Mouse (Mus musculus) forebrain, embryonic 10.5 days (tissue): ENCODE data around the gene Pax2. TPM values are rescaled to one million over a fixed set of nuclear protein-coding genes. Genes with fewer than 3 reads are reported as not detected.

Source experiments
- DNase-seq: peaks from one replicate; pipeline ENCODE4 v3.0.0-alpha.2; 2017; ENCODE audit warnings: low spot score; ENCODE audit errors: extremely low spot score
- H3K27ac ChIP-seq: fragments of 300-500 bp; sonication (generic); 2 replicates; pipeline ENCODE4 v1.5.1; 2016; ENCODE audit warnings: mild to moderate bottlenecking
- H3K27me3 ChIP-seq: fragments of 300-500 bp; sonication (generic); 2 replicates; pipeline ENCODE4 v1.6.1; 2016; ENCODE audit warnings: mild to moderate bottlenecking; ENCODE audit not compliant: poor library complexity, severe bottlenecking
- H3K36me3 ChIP-seq: fragments of 300-500 bp; sonication (generic); replicated peaks from 2 replicates; pipeline ENCODE4 v1.6.1; 2016; ENCODE audit warnings: mild to moderate bottlenecking, moderate library complexity
- H3K4me1 ChIP-seq: fragments of 300-500 bp; sonication (generic); 2 replicates; pipeline ENCODE4 v1.6.1; 2016
- H3K4me3 ChIP-seq: fragments of 300-500 bp; sonication (generic); 2 replicates; pipeline ENCODE4 v1.5.1; 2016; ENCODE audit warnings: mild to moderate bottlenecking, moderate library complexity
- H3K9me3 ChIP-seq: fragments of 300-500 bp; sonication (generic); 2 replicates; pipeline ENCODE4 v1.6.1; 2016; ENCODE audit warnings: mild to moderate bottlenecking, moderate library complexity
- WGBS: fragments of 180-500 bp; shearing (Covaris S2); methylation state at CpG from one replicate; pipeline ENCODE4 v1.1.7; 2016; 5-methylcytosine and 5-hydroxymethylcytosine counted together
- polyA plus RNA-seq: library from polyadenylated mRNA; unstranded; fragments of >200 nt; fragmentation: Nextera tagmentation; extraction: Ambion mirVana; gene quantifications from 2 replicates; pipeline ENCODE4 v1.2.1, GENCODE M21; 2016

Pax2 gene
- polyA plus RNA-seq, 1 experiment from 2014 or later, result 0.56 TPM

DNA sequence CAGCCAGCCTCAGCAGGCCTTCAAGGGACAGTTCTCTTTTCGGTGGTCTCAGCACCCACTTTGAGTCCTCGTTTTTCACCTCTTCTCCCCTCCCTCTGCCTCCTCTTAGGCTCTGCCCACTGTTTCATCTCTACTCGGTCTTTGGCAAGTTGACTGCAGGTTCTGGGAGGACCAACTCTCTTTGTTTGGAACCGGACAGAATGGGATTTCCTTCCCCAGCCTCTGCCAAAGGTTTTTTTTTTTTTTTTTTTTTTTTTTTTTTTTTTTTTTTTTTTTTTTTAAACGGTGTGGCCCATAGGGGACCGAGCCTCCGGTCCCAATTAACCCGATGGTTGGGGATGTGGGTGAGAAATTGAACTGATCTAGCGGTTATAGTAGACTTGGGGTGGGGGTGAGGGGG lies 4.8 kb upstream of the Pax2 start:
- WGBS, result 0% methylated on average over 9 of the region's 9 CpGs
- no peaks in the 10 kb centered on the region for H3K9me3 ChIP-seq
- H3K36me3 ChIP-seq, result no peaks in the 10 kb centered on the region
- H3K4me1 ChIP-seq, result peaks cover 83% of the 10 kb centered on the region
- peak overlapping the region; percentile 34 for H3K4me3 ChIP-seq
- H3K27me3 ChIP-seq, result peaks cover 100% of the 10 kb centered on the region
- H3K27ac ChIP-seq, result peak overlapping the region; percentile 36; the same call in 1 of the 2 replicates
- no peak for DNase-seq

DNA sequence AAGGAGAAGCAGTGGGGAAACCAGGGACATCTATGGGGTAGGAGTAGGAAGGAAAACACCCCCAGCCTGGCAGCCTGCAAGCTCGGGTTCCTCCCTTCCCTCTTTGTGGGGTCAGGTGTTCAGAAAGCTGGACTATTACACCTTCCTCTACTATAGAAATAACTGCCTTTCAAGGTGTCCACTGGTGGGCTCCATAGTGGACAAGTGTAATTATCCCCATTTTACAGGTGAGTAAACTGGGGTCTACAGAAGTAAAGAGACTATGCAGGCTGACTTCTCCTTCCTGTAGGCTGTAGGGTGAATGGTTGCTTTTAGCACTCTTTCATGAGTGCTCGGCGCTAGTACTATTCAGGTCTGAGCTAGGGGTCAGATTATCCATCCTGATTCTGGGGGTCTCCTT lies 4.3 kb upstream of the Pax2 start:
- Histone ChIP-seq H3K27ac (no peak overlapping the region), H3K9me3 (no peaks in the 10 kb centered on the region), H3K4me3 (no peak overlapping the region), H3K4me1 (peaks cover 83% of the 10 kb centered on the region), H3K27me3 (peaks cover 100% of the 10 kb centered on the region), H3K36me3 (no peaks in the 10 kb centered on the region)
- 4% methylated on average over 3 of the region's 3 CpGs for WGBS
- no peak for DNase-seq

DNA sequence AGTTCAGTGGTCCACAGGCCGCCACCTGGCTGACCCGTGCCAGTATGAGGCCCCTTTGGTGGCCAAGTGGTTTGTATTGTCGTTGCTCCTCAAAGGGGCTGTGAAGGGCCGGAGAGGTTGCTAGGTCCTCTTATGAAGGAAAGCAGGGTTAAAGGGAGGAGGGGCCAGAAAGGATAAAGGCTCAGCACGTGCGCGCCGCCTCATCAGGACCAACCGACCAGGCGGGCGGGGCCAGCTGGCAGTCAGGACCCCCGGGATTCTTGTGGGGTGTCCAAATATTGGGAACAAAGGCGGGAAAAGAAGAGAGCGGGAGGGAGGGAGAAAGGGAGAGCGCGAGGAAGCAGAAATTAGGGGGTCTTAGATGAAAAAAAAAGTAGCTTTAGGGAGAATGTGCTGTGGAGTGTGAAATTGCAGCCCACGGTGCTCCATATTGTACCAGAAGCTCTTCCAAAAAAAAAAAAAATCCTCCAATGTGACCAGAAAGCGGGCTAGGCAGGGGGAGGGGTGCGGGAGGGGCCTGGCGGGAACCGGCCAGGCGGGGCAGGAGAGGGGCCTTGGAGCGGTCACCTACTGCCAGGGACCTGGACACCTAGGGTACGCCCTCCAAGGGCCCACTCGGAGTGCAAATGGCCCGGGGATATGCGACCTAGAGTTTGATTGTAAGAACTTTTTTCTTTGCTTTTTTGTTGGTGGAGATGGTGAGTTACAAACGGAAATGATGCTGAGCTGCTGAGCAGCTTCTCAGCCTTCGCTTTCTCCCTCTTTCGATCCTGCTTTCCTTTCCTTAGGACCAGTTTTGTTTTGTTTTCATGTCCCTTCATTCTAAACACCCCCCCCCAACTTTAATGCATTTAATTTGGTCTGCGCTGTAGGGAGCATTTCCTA lies 3.5 kb upstream of the Pax2 start:
- Histone ChIP-seq H3K4me1 (peaks cover 85% of the 10 kb centered on the region), H3K27ac (no peak overlapping the region), H3K4me3 (peak overlapping the region; percentile 15), H3K36me3 (no peaks in the 10 kb centered on the region), H3K9me3 (no peaks in the 10 kb centered on the region), H3K27me3 (peaks cover 100% of the 10 kb centered on the region)
- WGBS, result under 1% methylated on average over 31 of the region's 31 CpGs
- DNase-seq, result peak; percentile 64

DNA sequence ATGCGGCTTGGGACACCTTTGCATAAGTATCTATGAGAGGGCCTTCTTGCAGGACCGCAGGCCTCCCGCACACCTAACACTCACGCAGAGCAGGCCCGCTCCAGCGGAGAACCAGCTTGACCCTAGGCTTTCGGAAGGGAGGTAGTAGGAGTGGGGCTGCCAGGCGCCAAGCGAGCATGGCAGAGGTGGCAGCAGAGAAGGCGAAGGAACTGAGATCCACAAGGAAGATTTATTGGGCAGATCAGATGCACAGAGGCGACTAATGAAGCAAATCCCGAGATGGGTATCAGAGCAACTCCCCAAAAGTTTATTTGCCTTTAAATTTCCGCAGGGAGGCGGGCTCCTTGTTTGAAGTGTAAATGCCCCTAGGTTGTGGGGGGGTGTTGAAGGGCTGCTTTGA lies 2.5 kb upstream of the Pax2 start:
- H3K4me1 ChIP-seq, result peaks cover 88% of the 10 kb centered on the region

DNA sequence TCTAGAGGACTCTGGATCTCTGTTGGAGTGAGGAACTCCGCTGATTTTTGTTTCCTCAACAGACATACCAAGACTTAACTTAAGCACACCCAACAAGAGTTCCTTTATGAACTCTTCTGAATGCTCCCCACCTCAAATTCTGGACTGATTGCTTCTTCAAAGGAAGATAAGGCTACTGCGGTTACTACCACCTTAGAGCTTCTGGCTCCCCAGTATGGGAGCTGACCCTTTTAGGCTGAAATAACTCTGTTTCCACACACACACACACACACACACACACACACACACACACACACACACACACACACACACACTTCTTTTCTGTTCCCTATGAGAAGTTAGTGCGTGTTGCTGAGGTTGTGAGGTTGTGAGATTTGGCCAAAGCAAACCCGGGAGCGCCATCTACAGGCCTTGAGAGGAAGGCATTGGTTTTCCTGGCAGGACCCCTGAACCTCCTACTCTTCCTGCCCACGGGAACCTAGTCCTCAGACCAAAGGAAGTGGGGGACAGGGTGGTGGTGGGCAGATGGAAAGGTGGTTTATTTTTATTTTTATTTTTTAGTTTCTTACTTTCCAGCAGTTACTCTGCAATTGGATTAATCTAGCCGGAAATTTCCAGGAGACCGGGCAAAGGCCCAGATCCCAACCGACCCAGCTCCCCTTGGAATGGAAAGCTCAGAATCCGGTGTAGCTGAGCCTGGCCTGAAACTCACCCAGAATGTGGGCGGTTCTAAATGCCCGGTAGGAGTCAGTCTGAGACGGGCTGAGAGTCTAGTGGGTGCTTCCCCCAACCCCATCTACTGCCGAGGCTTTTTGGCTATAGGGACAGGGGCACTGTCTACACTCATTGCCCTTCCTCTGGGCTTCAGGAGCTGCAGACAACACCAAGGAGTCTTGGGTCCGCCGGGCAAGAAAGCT lies 1.1 kb upstream of the Pax2 start:
- 1% methylated on average over 16 of the region's 16 CpGs for WGBS
- peaks cover 89% of the 10 kb centered on the region for H3K4me1 ChIP-seq
- H3K36me3 ChIP-seq, result no peaks in the 10 kb centered on the region
- peak overlapping the region; percentile 59; the same call in 1 of the 2 replicates for H3K4me3 ChIP-seq
- peak; percentile 81 for DNase-seq
- no peaks in the 10 kb centered on the region for H3K9me3 ChIP-seq
- H3K27me3 ChIP-seq, result peaks cover 100% of the 10 kb centered on the region
- H3K27ac ChIP-seq, result no peak overlapping the region

More for the DNA sequence above, 2.5 kb upstream of the Pax2 start:
- Histone ChIP-seq H3K27ac (no peak overlapping the region), H3K36me3 (no peaks in the 10 kb centered on the region), H3K9me3 (no peaks in the 10 kb centered on the region), H3K27me3 (peaks cover 100% of the 10 kb centered on the region), H3K4me3 (peak overlapping the region; percentile 15)
- 1% methylated on average over 14 of the region's 14 CpGs for WGBS
- DNase-seq, result peak; percentile 47

DNA sequence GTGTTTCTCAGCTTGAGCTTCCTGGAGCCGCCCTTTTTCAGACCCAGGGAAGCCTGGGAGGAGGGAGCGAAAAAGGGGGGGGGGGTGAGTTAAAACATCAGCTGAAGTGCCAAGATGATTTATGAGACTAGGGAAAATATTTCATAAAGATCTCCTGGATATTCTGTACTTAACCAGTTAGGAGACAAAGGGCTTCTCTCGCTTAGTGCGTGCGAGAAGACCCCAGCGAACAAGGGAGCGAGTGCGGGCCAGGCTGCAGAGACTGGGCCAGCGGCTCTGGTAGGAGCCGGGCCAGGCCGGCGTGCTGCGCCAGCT lies 510 bp upstream of the Pax2 start:
- H3K27me3 ChIP-seq, result peaks cover 100% of the 10 kb centered on the region
- H3K4me3 ChIP-seq, result peak overlapping the region; percentile 59
- no peaks in the 10 kb centered on the region for H3K36me3 ChIP-seq
- peak overlapping the region; percentile 66; the same call in 1 of the 2 replicates for H3K27ac ChIP-seq
- H3K9me3 ChIP-seq, result no peaks in the 10 kb centered on the region
- WGBS, result under 1% methylated on average over 13 of the region's 13 CpGs
- no peak for DNase-seq
- H3K4me1 ChIP-seq, result peaks cover 89% of the 10 kb centered on the region

DNA sequence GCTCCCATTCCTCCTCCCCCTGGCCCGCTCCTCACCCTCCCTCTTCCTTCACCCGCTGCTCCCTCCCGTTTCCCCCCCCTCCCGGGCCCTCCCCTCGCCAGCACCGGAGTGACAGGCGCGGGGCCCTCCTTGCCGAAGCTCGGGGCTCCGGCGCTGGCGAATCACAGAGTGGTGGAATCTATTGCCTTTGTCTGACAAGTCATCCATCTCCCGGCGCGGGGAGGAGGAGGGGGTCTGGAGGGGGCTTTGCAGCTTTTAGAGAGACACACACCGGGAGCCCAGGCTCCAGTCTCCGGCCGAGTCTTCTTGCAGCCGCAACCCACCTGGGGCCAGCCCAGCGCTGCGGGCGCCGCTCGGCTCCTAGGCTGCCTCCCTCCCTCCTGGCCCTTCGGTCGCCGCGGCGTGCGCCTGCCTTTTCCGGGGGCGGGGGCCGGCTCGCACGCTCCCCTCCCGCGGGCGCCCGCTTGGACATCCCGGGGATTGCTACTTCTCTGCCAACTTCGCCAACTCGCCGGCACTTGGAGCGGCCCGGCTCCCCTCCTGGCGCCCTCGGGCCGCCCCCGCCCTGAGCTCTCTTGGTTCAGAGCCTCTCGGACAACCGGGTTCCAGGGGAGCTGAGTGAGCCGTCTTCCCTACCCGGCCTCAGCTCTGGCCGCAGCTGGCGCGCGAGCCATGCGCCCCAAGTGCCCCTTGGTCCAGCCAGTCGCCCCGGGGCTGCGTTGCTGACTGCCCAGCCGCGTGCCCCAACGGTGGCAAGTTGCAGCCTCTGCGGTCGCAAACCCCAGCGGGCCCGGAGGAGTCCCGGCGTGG lies 781 bp downstream of the Pax2 start:
- under 1% methylated on average over 71 of the region's 71 CpGs for WGBS
- no peaks in the 10 kb centered on the region for H3K9me3 ChIP-seq
- peak overlapping the region; percentile 59 for H3K4me3 ChIP-seq
- DNase-seq, result peak; percentile 69
- peaks cover 86% of the 10 kb centered on the region for H3K4me1 ChIP-seq
- peaks cover 100% of the 10 kb centered on the region for H3K27me3 ChIP-seq
- no peaks in the 10 kb centered on the region for H3K36me3 ChIP-seq
- H3K27ac ChIP-seq, result peak overlapping the region; percentile 66

DNA sequence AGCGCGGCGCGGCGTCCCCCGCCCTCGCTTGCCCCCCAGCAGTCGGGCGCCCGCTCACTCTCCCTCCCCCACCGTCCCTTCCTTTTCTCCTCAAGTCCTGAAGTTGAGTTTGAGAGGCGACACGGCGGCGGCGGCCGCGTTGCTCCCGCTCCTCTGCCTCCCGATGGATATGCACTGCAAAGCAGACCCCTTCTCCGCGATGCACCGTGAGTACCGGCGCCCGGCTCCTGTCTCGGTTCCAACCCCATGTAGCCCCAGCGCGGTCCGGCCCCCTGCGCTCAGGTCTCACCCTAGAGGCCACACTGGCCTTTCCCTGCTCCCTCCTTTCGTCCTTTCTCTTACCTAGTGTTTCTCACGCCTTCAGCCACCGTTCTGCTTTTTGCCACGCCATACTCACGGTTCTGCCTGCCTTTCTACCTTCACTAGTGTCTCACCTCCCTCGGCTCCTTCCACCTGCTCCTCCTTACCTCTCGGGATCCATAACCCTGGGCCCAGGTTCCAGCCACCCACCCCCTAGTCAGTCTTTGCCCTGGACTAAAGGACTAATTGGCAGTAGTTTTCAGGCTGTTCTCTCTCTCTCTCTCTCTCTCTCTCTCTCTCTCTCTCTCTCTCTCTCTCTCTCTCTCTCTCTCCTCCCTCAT lies 1.5 kb downstream of the Pax2 start:
- peak; percentile 65 for DNase-seq
- under 1% methylated on average over 38 of the region's 38 CpGs for WGBS
- no peaks in the 10 kb centered on the region for H3K9me3 ChIP-seq
- H3K4me3 ChIP-seq, result peak overlapping the region; percentile 59
- H3K4me1 ChIP-seq, result peaks cover 79% of the 10 kb centered on the region
- H3K27me3 ChIP-seq, result peaks cover 100% of the 10 kb centered on the region
- peak overlapping the region; percentile 66 for H3K27ac ChIP-seq
- H3K36me3 ChIP-seq, result no peaks in the 10 kb centered on the region

DNA sequence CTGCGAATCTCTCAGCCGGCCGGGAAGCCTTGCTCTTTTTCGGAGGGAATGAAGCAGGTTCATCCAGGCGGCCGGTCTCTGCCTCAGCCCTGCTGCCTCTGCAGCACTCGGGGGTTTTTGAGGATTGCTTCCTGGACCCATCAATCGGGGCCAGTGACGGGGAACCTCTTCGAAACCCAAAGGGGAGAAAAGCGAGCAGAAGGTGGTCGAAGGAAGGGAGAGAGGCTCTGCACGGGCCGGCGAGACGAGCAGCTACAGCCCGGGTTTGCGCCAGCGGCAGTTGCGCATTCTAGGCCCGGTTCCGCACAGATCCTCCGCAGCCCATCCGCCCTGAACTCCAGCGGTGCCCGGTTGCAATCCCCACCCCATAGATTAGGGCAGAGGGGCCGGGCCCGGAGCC lies 3.0 kb downstream of the Pax2 start:
- Histone ChIP-seq H3K9me3 (no peaks in the 10 kb centered on the region), H3K27ac (no peak overlapping the region), H3K36me3 (no peaks in the 10 kb centered on the region), H3K27me3 (peaks cover 100% of the 10 kb centered on the region), H3K4me3 (peak overlapping the region; percentile 33), H3K4me1 (peaks cover 64% of the 10 kb centered on the region)
- peak; percentile 63 for DNase-seq
- WGBS, result under 1% methylated on average over 28 of the region's 28 CpGs

DNA sequence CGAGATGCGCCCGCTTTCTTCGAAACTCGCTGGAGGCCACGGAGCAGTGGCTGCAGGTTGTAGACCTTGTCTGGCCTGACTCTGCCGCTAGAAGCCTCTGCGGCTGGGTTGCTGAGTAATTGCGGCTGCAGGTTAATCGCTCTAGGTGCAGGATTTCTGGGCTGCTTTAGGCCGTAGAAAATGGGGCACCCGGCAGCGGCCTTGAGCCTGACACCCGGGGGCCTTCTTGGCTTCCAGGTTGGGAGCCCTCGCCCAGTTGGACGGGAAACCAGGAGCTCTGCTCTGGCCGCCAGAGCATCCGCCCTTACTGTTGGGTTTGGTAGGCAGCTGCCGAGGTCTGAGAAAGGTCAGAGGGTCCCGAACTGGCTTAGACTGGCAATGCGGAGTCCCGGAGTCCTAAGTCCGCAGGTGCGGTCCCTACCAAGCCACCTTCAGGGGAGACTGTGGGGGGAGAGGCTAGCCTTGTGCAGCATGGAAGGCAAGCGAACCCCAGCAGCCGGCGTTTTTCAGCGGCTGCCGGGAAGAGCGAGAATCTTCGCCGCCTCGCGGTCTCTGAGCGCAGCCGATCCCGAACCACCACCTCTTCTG lies 3.8 kb downstream of the Pax2 start:
- Histone ChIP-seq H3K4me1 (peaks cover 57% of the 10 kb centered on the region), H3K4me3 (peak overlapping the region; percentile 33), H3K27ac (no peak overlapping the region; the same call in 1 of the 2 replicates), H3K9me3 (no peaks in the 10 kb centered on the region), H3K36me3 (no peaks in the 10 kb centered on the region), H3K27me3 (peaks cover 100% of the 10 kb centered on the region)
- WGBS, result under 1% methylated on average over 37 of the region's 37 CpGs
- DNase-seq, result peak; percentile 66

DNA sequence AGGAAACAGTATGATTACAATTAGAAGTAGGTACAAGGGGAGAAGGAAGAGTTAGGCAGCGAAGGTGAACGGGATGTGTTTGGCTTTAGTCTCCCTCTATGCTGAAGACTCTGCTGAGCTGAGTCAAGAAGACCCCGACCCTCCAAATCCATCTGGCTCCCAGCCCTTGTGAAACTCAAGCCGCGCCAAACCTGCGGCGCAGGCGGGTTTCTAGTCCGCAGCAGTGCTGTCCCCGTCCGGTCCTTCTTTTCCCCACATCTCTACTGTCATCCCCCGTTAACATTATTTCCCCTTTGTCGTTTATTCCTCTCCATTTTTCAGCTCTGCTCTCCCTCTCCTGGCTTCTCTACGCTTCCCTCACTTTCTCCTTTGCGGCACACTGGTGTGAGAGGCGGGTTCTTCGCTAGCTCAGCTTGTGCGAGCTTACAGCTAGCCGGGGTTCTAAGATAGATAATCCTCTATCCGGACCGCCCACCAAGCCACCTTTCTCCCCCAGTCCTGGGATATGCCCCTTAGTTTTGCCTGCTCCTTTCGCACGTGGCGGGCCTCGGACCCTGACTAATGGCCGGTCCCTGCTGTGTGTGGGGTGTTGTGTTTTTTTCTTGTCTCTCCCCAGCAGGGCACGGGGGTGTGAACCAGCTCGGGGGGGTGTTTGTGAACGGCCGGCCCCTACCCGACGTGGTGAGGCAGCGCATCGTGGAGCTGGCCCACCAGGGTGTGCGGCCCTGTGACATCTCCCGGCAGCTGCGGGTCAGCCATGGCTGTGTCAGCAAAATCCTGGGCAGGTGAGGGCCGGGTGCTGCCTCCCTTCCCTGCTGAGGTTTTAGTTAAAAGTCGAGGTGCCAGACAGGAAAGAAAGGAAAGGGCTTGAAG lies 4.7 kb downstream of the Pax2 start:
- Histone ChIP-seq H3K27ac (no peak overlapping the region), H3K4me3 (peak overlapping the region; percentile 33), H3K4me1 (peaks cover 49% of the 10 kb centered on the region), H3K9me3 (no peaks in the 10 kb centered on the region), H3K27me3 (peaks cover 100% of the 10 kb centered on the region), H3K36me3 (no peaks in the 10 kb centered on the region)
- WGBS, result 1% methylated on average over 39 of the region's 39 CpGs
- DNase-seq, result peak; percentile 38
